Mouse (Mus musculus) brain, embryonic 14.5 days (tissue): ENCODE data around the gene Actl6a.

Experiments used
- CTCF ChIP-seq: fragments of 200-500 bp; IDR thresholded peaks from 2 replicates; pipeline ENCODE4 v1.5.1; 2012; ENCODE audit warnings: inconsistent platforms, mild to moderate bottlenecking, moderate library complexity, borderline replicate concordance; ENCODE audit not compliant: insufficient read depth, insufficient read length; ENCODE audit errors: extremely low read depth
- POLR2A ChIP-seq: fragments of 200-500 bp; IDR thresholded peaks from 2 replicates; pipeline ENCODE4 v1.6.1; 2012; ENCODE audit warnings: mild to moderate bottlenecking, inconsistent platforms, borderline replicate concordance; ENCODE audit not compliant: poor library complexity, insufficient read depth, insufficient read length, severe bottlenecking; ENCODE audit errors: extremely low read depth

- TF ChIP-seq CTCF, result no peak
- TF ChIP-seq POLR2A, result no peak
These were observed 29.7 kb upstream of the Actl6a start for GRCm38 (mm10) chr3:32676393-32676792.
